Mouse (Mus musculus): ENCODE data around the gene Hook2.

DNA sequence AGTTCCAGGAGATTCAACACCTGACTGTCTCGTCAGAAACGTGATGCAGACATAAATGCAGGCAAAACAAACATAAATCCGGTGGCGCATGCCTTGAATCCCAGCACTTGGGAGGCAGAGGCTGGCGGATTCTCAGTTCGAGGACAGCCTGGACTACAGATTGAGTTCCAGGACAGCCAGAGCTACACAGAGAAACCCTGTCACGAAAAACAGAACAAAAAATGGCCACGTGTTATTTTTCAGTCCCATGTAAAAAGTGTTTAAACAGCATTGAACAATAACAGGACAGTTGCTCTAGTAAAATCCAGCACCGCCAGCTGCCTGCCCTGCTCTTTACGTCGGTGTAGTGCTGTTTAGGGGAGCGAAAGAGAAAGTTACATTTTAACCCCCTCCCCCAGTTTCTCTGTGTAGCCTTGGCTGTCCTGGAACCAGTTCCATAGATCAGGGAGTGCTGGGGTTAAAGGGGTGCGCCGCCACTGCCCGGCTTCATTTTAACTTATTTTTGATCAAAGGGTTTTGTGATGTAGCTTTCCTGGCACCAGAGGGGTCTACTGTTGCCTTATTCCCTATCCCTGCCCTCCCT is 45.4 kb downstream of the Hook2 start:
- TF ChIP-seq EP300 (IDR thresholded peaks at IDR 0.05; ENCODE audit: low read depth) = no peak
- TF ChIP-seq CTCF (IDR thresholded peaks at IDR 0.05; ENCODE audit: low read depth) = no peak
